Mouse (Mus musculus) liver, embryonic 11.5 days (tissue): ENCODE results near the gene Tmem86a. TPM values are rescaled to one million over a fixed set of nuclear protein-coding genes. Genes with fewer than 3 reads are reported as not detected.
A peak's percentile ranks its signal among the peaks of the same experiment; 100 is the strongest.

Source experiments
- ATAC-seq: fragments of 200-750 bp; cut with Nextera tagmentation; replicated peaks from 2 replicates; pipeline ENCODE4 v1.8.0; 2017; ENCODE audit warnings: moderate number of reproducible peaks, mild to moderate bottlenecking, moderate TSS enrichment, moderate library complexity; ENCODE audit not compliant: low FRiP score
- DNase-seq: peaks from one replicate; pipeline ENCODE4 v3.0.0-alpha.2; 2017; ENCODE audit warnings: low spot score
- H3K27ac ChIP-seq: fragments of 300-500 bp; sonication (generic); 2 replicates; pipeline ENCODE4 v1.5.1; 2014; ENCODE audit warnings: mild to moderate bottlenecking, low read depth, low read length, control low read depth
- H3K27me3 ChIP-seq: fragments of 300-500 bp; sonication (generic); replicated peaks from 2 replicates; pipeline ENCODE4 v1.6.1; 2014; ENCODE audit warnings: low read length, mixed read lengths; ENCODE audit not compliant: control insufficient read depth, insufficient read depth
- H3K36me3 ChIP-seq: fragments of 300-500 bp; sonication (generic); 2 replicates; pipeline ENCODE4 v1.6.1; 2014; ENCODE audit warnings: mild to moderate bottlenecking, low read length, moderate library complexity, mixed read lengths; ENCODE audit not compliant: control insufficient read depth, insufficient read depth
- H3K4me1 ChIP-seq: fragments of 300-500 bp; sonication (generic); replicated peaks from 2 replicates; pipeline ENCODE4 v1.6.1; 2014; ENCODE audit warnings: low read length, mixed read lengths; ENCODE audit not compliant: control insufficient read depth, insufficient read depth
- H3K4me2 ChIP-seq: fragments of 300-500 bp; sonication (generic); 2 replicates; pipeline ENCODE4 v1.6.1; 2014; ENCODE audit warnings: mild to moderate bottlenecking, control low read depth, moderate library complexity
- H3K4me3 ChIP-seq: fragments of 300-500 bp; sonication (generic); 2 replicates; pipeline ENCODE4 v1.5.1; 2014; ENCODE audit warnings: low read depth, low read length, control low read depth
- H3K9ac ChIP-seq: fragments of 300-500 bp; sonication (generic); 2 replicates; pipeline ENCODE4 v1.6.1; 2014; ENCODE audit warnings: low read depth, low read length, control low read depth
- H3K9me3 ChIP-seq: fragments of 300-500 bp; sonication (generic); 2 replicates; pipeline ENCODE4 v1.6.1; 2016; ENCODE audit warnings: low read length, inconsistent platforms, mixed read lengths; ENCODE audit not compliant: control insufficient read depth
- WGBS: fragments of 180-500 bp; shearing (Covaris S2); extraction: QIAGEN DNeasy Blood & Tissue Kit; methylation state at CpG from one replicate; pipeline ENCODE4 v1.1.7; 2014; 5-methylcytosine and 5-hydroxymethylcytosine counted together
- polyA plus RNA-seq: library from polyadenylated mRNA; unstranded; fragments of >200 nt; fragmentation: Nextera tagmentation; extraction: Ambion mirVana; gene quantifications from 2 replicates; pipeline ENCODE4 v1.2.1, GENCODE M21; 2014

Gene Tmem86a
- 23.3 and 24.2 TPM in 2 replicates for polyA plus RNA-seq

GRCm38 (mm10) chr7:47050366-47050765 lies at the start of gene Tmem86a:
TSS of gene Tmem86a (plus strand) at chr7:47050601.
- Histone ChIP-seq H3K4me2 (peak within 1 kb of the TSS; percentile 99), H3K4me1 (peaks cover 14% of the 10 kb centered on the region), H3K36me3 (no peaks in the 10 kb centered on the region; the same call in 1 of the 2 replicates), H3K9me3 (no peaks in the 10 kb centered on the region), H3K4me3 (peak within 1 kb of the TSS; percentile 78), H3K9ac (peak within 1 kb of the TSS; percentile 73), H3K27ac (peak within 1 kb of the TSS; percentile 89), H3K27me3 (peaks cover 3% of the 10 kb centered on the region; the same call in 1 of the 2 replicates)
- WGBS: 0% methylated on average over 33 of the region's 33 CpGs
- DNase-seq (peak; percentile 94), ATAC-seq (peak; percentile 98)

GRCm38 (mm10) chr7:47000644-47000983 lies 49.8 kb upstream of the Tmem86a start:
- no peaks in the 10 kb centered on the region for H3K27me3 ChIP-seq
- H3K27ac ChIP-seq: no peak overlapping the region
- H3K9ac ChIP-seq: no peak overlapping the region
- no peak for ATAC-seq
- no peaks in the 10 kb centered on the region for H3K9me3 ChIP-seq
- peaks cover 23% of the 10 kb centered on the region for H3K36me3 ChIP-seq
- WGBS: 66% methylated on average over 3 of the region's 3 CpGs
- DNase-seq: no peak
- peaks cover 66% of the 10 kb centered on the region for H3K4me1 ChIP-seq
- no peak overlapping the region for H3K4me2 ChIP-seq
- H3K4me3 ChIP-seq: no peak overlapping the region

DNA sequence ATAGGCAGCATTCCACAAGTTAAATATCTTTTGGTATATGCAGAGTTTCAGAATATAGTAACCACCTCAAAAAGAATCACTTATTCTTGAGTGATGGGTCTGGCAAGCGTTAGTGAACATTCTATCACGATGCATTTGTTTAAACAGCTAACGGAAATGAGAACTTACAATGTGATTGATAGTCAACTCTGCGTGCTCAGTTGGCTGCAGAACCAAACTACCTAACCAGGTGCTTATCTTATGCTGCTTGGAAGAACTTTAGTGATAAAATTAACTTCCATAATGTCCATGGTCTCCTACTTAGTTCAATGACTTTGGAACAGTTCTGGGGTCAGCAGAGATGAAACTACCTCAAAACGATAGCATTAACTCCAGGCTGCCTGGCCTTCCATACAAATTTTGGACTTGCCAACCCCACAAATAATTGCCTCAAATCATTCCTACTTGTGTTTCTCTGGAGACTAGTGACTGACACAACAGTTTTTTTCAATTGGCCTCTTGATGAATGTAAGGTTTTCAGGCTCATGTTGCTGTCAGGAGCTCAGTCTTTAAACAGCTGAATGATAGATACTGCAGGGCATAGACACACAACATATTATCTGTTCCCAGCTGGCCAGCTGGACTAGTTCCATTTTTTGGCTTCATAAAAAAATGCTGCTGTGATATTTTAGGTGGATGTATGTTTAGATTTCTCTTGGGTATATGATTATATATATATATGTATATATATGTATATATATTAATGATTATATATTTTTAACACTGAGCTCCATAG lies 49.1 kb upstream of the Tmem86a start:
- ATAC-seq: no peak

DNA sequence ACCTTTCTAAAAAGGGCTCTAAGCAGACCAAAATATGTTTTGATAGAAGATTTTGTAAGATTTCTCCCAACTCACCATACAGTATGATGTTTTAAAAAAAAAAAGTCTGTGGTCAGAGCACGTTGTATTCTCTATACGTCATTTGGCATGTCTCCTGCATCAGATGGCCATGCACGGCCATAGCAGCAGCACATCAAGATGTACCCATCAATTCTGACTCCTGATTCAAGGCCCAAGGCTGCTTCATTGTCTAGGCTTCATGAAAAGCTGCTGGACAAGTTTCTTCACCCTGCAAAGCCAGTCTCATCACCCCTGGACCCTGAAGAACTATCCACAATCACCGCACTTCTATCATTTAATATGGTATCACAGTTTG lies 48.5 kb upstream of the Tmem86a start:
- 76% methylated on average over 4 of the region's 4 CpGs for WGBS

More for the DNA sequence above, 49.1 kb upstream of the Tmem86a start:
- no peaks in the 10 kb centered on the region for H3K27me3 ChIP-seq
- H3K4me3 ChIP-seq: no peak overlapping the region
- H3K27ac ChIP-seq: peak overlapping the region; percentile 64
- peaks cover 20% of the 10 kb centered on the region for H3K36me3 ChIP-seq
- no peak for DNase-seq
- 55% methylated on average over 5 of the region's 5 CpGs for WGBS
- peak overlapping the region; percentile 5; the same call in 1 of the 2 replicates for H3K4me2 ChIP-seq
- H3K9me3 ChIP-seq: no peaks in the 10 kb centered on the region
- peaks cover 61% of the 10 kb centered on the region for H3K4me1 ChIP-seq
- H3K9ac ChIP-seq: no peak overlapping the region

GRCm38 (mm10) chr7:47003411-47004115 lies 46.8 kb upstream of the Tmem86a start:
- WGBS: 63% methylated on average over 3 of the region's 3 CpGs
- Histone ChIP-seq H3K27ac (no peak overlapping the region), H3K4me1 (peaks cover 46% of the 10 kb centered on the region), H3K36me3 (peaks cover 4% of the 10 kb centered on the region), H3K9me3 (no peaks in the 10 kb centered on the region), H3K27me3 (no peaks in the 10 kb centered on the region), H3K9ac (no peak overlapping the region), H3K4me2 (no peak overlapping the region), H3K4me3 (no peak overlapping the region)
- DNase-seq: no peak
- ATAC-seq: no peak

More for the DNA sequence above, 48.5 kb upstream of the Tmem86a start:
- Histone ChIP-seq H3K4me3 (no peak overlapping the region), H3K9me3 (no peaks in the 10 kb centered on the region), H3K36me3 (peaks cover 20% of the 10 kb centered on the region), H3K4me1 (peaks cover 58% of the 10 kb centered on the region), H3K27ac (no peak overlapping the region), H3K4me2 (no peak overlapping the region), H3K9ac (no peak overlapping the region), H3K27me3 (no peaks in the 10 kb centered on the region)
- ATAC-seq: no peak
- no peak for DNase-seq

GRCm38 (mm10) chr7:47007109-47007780 lies 43.2 kb upstream of the Tmem86a start:
- Histone ChIP-seq H3K27me3 (no peaks in the 10 kb centered on the region), H3K4me3 (peak overlapping the region; percentile 65), H3K27ac (peak overlapping the region; percentile 88), H3K4me1 (peaks cover 23% of the 10 kb centered on the region), H3K4me2 (peak overlapping the region; percentile 96), H3K9ac (peak overlapping the region; percentile 79), H3K36me3 (no peaks in the 10 kb centered on the region), H3K9me3 (no peaks in the 10 kb centered on the region)
- no peak for DNase-seq
- WGBS: 20% methylated on average over 21 of the region's 21 CpGs
- ATAC-seq: no peak

GRCm38 (mm10) chr7:47007818-47008167 lies 42.6 kb upstream of the Tmem86a start:
- DNase-seq (no peak), ATAC-seq (peak; percentile 72)
- Histone ChIP-seq H3K9ac (peak overlapping the region; percentile 79), H3K4me2 (peak overlapping the region; percentile 96), H3K4me3 (peak overlapping the region; percentile 65), H3K4me1 (peaks cover 19% of the 10 kb centered on the region), H3K27ac (peak overlapping the region; percentile 88), H3K36me3 (no peaks in the 10 kb centered on the region), H3K27me3 (no peaks in the 10 kb centered on the region), H3K9me3 (no peaks in the 10 kb centered on the region)
- under 1% methylated on average over 25 of the region's 25 CpGs for WGBS

DNA sequence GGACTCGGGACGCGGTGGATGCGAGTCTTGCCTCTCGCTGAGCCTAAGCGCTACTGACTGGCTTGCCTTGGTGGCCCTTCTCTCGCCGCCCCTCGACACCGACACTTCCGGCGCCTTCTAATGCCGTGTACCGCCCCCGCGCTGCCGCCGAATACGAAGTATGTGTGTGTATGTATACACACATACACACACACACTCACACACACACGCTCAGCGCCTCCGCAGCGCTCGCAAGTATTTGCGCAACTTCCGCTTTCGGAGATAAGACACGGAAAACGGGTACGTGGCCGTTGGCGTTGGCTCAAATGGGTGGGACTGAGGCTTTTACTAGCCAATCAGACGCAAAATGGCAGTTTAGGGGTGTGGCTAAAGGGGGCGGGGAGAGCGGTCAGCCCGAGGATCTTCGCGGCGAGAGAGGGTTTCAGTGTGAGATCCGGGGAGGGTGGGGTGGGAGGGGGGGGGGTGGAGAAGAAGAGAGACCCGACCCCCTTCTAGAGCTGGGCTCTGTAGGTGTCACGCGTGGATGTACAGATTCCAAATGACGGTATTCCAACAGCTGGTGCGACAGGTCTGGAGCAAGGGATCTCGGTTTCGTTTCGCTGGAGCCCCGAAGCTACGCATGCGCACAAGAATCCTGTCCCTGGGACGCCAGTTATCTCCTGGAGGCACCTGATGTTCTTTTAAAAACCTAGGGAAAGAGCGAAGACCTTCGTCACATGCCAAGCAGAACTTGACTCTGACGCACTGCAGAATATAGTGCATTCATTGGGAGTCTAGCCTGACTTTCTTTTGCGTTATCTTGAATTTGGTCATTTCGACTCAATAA lies 42.0 kb upstream of the Tmem86a start, which contains the start of gene Spty2d1:
Spty2d1 (minus strand) TSS at position 244 of the 826 bp plus-strand sequence.
- 1% methylated on average over 57 of the region's 57 CpGs for WGBS
- peak within 1 kb of the TSS; percentile 88 for H3K27ac ChIP-seq
- H3K27me3 ChIP-seq: no peaks in the 10 kb centered on the region
- H3K9ac ChIP-seq: peak within 1 kb of the TSS; percentile 79
- ATAC-seq (peak; percentile 90), DNase-seq (peak; percentile 97)
- H3K4me1 ChIP-seq: peaks cover 23% of the 10 kb centered on the region
- no peaks in the 10 kb centered on the region for H3K9me3 ChIP-seq
- peak within 1 kb of the TSS; percentile 65 for H3K4me3 ChIP-seq
- H3K4me2 ChIP-seq: peak within 1 kb of the TSS; percentile 96
- H3K36me3 ChIP-seq: no peaks in the 10 kb centered on the region
